Mouse (Mus musculus) kidney, adult 2 months (tissue): ENCODE data around the gene Plac1.

Source experiments
- CTCF ChIP-seq: fragments of 200-500 bp; conservative IDR thresholded peaks from 2 replicates; pipeline ENCODE4 v1.5.1; 2011; ENCODE audit warnings: low read depth, mild to moderate bottlenecking, control low read depth, low read length, moderate library complexity, mixed read lengths; ENCODE audit not compliant: insufficient read depth, insufficient read length
- POLR2A ChIP-seq: fragments of 200-500 bp; IDR thresholded peaks from one replicate; pipeline ENCODE4 v1.6.1; 2011; ENCODE audit warnings: low read depth, low read length, control low read depth

DNA sequence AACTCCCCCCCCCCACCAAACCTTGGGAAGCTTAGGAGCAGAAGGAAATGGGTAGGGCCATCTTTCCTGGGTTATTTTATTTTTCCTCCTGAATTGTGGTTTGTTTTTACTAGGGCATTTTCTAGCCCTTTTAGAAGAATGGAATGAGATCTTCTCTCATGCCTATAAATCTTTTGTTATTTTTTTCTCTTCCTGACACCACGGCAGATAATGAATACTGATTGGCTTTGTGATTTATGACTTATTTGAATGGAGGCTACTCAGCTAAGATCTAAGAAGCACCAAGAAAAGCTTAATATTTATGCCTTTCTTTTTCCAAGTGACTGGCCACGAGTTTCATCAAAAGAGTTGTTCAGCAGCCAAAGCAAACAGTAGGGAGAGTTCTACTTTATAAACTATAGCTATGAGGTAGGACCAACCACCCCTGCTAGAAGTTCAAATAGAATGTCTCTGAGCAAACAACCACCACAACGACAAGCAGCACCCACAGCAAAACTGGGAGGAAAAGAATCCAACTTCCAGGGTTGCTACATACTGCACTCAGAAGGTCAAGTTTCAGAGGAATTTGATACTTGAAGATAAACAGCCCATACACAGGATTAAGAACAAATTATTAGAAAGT, 35.1 kb downstream of the Plac1 start:
- TF ChIP-seq CTCF = no peak
- TF ChIP-seq POLR2A = no peak
